Mouse (Mus musculus) brain, embryonic 14.5 days (tissue): ENCODE results near the gene Mum1.

ENCODE experiments used
- CTCF ChIP-seq: fragments of 200-500 bp; IDR thresholded peaks from 2 replicates; pipeline ENCODE4 v1.5.1; 2012; ENCODE audit warnings: inconsistent platforms, mild to moderate bottlenecking, moderate library complexity, borderline replicate concordance; ENCODE audit not compliant: insufficient read depth, insufficient read length; ENCODE audit errors: extremely low read depth
- POLR2A ChIP-seq: fragments of 200-500 bp; IDR thresholded peaks from 2 replicates; pipeline ENCODE4 v1.6.1; 2012; ENCODE audit warnings: mild to moderate bottlenecking, inconsistent platforms, borderline replicate concordance; ENCODE audit not compliant: poor library complexity, insufficient read depth, insufficient read length, severe bottlenecking; ENCODE audit errors: extremely low read depth

- TF ChIP-seq POLR2A (no peak), CTCF (no peak)
Observed at GRCm38 (mm10) chr10:80186649-80187048, 39.6 kb upstream of the Mum1 start.
